Mouse (Mus musculus): Measurements from ENCODE around the gene Ncoa7.

- TF ChIP-seq CTCF (IDR thresholded peaks at IDR 0.05; ENCODE audit: low read depth, low read length) (no peak), POLR2A (IDR thresholded peaks at IDR 0.05; ENCODE audit: insufficient read depth, low read length) (no peak), EP300 (IDR thresholded peaks at IDR 0.05; ENCODE audit: insufficient read depth, low read depth, low read length) (no peak)
These were observed 39.7 kb upstream of the Ncoa7 start, which contains the start of gene Hey2 for GRCm38 (mm10) chr10:30842643-30843437.
